Mouse (Mus musculus): ENCODE data around the gene Gpn2.
A peak's percentile ranks its signal among the peaks of the same experiment; 100 is the strongest.

Gene Gpn2

DNA sequence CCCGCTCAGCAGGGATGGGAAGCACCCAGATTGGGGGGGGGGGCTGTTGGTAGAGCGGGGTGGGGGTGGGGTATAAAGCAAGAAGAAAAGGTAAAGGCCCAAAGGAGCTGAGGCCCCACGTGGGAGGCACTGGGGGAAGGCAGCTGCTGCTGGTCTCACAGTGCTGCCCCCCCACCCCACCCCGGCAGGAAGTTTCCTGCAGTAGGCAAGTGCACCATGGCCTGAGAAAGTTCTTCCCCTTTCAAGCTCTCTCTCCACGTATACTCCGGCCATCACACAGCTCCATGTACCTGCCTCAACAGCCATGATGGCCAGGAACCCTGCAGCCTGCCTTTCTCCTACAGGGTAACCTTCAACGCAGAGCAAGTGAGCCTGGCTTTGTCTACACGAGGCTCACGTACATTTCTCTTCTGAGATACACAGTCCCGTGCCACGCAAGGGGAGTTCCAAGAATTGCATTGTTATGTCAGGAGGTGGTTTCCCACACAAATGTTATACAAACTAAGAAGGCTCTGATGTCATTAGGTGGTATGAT is 38.1 kb downstream of the Gpn2 start:
- no peak for DNase-seq (ENCODE audit: low spot score in 2 of 2)

DNA sequence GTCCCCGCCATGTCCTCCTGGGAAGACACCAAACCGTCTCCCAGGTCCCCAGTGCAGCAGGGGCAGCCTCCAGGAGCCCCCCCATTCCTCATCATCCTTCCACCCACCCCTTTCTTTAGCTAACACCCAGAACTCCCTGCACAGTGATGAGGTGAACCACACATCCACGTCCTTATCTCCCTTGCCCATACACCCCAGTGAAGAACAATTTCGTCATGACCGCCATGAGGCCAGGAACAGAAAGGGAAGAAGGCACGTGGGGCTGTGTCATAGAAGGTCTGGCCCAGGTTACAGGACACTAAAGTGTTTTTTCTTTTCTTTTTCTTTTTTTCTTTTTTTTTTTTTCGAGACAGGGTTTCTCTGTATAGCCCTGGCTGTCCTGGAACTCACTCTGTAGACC is 40.7 kb downstream of the Gpn2 start:
- DNase-seq (ENCODE audit: low spot score in 2 of 2): no peak

DNA sequence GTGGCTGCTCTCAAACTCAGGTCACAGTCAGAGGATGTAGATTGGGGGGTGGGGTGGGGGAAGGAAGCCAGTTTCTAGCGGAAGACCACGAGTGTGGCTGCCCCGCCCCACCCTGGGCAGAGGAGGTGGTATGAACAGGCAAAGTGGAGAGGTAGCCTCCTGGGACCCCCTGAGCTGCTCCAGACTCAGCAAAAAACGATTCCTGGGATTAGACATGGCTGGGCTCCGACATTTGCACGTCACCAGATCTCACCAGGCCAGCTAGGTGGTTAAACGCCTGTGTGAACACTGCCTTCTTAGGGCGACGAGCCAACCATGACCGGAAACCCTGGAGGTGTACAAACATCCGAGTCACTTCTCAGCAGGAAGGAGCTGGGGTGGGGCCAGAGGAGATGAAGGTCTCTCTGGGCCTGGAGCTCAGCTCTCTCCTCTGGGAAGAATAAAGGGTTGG is 41.5 kb downstream of the Gpn2 start:
- peak; percentile 40 to 55 for DNase-seq (ENCODE audit: low spot score in 2 of 2)

DNA sequence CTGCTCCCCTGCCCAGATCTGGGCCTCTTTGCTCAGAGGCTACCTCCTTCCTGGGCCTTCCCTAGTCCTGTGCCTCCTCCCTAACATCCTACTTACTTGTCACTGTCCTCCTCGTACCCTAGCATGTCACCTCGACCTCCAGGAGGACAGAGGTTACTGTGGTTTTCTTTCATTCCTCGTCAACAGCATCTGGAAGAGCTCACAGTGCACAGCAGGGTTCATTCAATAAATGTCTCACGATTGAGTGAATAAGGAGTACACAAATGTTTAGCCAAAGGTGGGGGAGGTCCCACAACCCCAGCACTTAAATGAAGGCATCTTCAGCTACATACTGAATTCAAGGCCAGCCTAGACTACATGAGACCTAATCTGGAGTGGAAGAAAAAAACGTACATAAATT is 42.1 kb downstream of the Gpn2 start:
- no peak for DNase-seq (ENCODE audit: low spot score in 2 of 2)

DNA sequence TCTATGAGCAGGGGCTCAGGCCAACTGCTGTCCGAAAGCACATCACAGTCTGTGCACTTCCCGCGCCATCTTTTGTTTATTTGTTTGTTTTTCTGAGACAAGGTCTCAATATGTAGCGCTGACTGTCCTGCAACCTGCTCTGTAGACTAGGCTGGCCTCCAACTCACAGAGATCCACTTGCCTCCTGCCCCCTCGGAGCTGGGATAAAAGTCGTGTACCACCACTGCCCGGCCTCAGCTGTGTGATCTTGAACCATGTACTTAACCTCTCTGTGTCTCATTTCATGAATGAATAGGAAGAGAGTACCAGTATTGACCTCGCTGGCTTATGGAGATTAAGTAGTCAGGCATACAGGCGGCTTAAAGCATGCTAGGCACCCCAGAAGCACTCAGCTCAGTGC is 42.5 kb downstream of the Gpn2 start:
- DNase-seq (ENCODE audit: low spot score in 2 of 2): no peak

DNA sequence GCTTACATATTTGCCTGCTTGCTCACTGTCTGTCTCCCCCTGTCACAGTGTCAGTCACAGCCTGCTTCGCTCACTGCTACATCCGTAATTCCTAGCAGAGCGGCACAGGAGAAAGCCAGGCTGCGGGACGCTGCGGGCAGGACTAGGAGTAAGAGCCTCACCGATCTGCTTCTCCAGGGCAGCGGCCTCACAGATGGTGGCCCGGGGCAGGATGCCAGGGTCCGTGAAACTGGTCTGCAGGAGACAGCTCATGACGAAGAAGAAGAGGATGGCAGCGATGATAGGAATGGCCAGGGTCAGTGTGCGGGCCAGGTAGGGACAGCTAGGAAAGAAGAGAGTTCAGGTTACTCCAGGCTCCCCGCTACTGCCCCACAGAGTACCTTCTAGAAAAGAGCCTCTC is 42.9 kb downstream of the Gpn2 start:
- DNase-seq (ENCODE audit: low spot score in 2 of 2): no peak

DNA sequence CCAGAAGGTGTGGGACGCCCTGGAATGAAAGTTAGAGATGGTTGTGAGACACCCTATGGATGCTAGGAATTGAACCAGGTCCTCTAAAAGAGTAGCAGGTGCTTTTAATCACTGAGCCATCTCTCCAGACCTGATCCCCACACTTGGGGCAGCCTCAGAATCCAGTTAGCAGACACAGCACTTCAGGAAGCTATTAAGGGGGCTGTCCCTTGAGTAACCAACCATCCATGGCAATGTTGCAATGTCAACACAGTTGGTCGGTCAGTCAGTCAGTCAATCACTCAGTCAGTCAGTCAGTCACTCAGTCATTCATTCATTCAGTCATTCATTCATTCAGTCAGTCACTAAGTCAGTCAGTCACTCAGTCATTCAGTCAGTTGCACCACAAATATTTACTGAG is 44.4 kb downstream of the Gpn2 start:
- no peak for DNase-seq (ENCODE audit: low spot score in 2 of 2)

DNA sequence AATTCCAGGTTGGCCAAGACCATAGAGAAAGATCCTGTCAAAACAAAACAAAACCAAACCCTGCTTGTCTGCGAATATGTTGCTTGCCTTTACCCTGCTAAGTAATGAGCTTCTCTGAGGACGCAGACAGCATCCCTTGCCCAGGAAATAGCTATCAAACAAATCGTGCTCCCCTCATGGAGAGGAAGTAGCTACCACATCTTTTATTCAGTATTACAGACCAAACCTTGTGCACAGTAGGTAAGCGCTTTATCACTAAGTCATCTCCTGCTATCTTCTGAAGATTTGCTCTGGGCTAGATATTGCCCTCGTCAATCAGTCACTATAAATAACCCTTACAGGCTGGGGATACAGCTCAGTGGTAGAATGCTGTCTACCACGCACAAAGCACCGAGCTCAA is 45.0 kb downstream of the Gpn2 start:
- DNase-seq (ENCODE audit: low spot score in 2 of 2): no peak

DNA sequence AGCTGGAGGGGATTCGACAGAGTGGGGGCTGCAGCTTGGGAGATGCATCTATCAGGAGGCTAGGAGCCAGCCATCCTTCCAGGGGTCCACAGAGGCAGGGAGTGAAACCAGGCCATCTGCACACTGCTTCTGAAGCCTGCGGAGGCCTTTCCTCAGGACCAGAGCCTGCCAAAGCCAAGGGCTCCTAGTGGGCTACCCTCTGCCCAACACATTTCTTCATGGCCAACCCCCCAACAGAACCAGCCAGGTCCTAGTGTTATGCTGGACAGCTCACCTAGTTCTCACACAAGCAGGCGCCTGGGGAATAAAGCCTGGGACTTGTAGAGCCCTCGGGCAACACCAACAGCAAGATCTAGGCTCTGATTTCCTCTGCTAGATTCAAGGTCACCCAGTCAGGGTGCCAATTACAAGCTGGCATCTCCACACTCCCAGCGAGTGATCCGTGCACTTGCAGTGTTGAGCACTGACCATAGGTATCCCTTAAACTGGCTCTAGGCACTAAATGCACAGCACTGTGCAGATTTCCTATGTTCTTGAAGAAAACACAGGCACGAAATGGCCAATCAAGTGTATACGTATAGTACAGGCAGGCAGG is 46.3 kb downstream of the Gpn2 start:
- DNase-seq (ENCODE audit: low spot score in 2 of 2): no peak

DNA sequence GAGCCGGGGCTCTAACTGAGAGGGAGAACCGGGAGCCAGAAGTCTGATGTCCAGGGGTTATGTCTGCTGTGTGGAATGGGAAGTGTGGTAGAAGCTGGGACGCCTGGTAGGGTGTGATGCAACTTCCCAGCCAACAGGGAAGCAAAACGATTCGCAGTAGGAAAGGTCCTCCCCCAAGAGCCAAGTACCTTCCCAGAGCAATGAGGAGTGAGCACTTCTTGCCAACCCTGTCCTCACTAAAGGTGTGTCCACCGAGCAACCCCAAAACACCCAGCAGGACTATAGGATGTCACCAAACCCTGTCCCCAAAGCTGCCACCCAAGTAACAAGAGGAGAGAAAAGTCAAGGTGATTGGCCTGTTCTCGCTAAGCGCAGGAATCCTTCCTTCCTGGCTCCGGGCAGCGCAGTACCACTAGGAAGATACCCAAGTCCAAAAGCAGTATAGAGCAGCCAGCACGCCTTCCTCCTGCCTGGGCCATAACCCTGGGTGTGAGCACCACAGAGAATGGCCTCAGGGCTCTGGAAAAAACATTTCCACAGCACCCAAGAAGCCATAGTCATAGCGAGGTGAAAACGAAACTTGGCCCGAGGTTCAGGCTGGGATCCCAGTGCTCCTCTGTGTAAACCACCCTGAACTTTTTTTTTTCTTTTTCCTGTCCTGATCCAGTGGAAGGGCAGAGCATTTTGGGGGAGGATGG is 47.1 kb downstream of the Gpn2 start:
- no peak for DNase-seq (ENCODE audit: low spot score in 2 of 2)

DNA sequence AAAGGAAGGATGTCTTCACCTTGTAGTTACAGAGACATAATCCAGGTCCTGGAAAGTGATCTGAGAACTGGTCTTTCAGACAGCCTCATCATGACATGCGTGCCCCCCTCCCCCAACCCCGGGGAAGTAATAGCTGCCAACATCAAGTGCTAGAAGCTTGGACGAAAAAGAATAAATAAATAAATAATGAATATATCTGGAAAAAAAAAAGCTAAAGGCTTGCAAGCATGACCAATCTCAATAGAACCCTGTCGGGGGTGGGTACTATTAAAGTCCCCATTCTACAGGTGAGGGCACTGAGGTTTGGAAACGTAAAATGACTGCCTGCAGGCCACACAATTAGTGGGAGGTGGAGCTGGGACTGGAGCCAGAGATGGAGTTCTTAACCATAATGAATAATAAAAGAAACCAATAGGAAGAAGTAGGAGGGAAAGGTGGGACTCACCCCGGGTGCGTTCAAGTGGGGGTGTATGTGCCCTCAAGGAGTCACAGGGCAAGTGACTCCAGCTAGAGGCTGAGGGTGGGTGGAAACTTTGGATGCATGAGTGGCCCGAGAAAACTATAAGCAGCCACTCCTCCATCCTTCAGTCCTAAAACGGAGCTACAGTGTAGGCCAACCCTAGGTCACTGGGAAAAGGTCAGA is 47.7 kb downstream of the Gpn2 start:
- DNase-seq (ENCODE audit: low spot score in 2 of 2): no peak

DNA sequence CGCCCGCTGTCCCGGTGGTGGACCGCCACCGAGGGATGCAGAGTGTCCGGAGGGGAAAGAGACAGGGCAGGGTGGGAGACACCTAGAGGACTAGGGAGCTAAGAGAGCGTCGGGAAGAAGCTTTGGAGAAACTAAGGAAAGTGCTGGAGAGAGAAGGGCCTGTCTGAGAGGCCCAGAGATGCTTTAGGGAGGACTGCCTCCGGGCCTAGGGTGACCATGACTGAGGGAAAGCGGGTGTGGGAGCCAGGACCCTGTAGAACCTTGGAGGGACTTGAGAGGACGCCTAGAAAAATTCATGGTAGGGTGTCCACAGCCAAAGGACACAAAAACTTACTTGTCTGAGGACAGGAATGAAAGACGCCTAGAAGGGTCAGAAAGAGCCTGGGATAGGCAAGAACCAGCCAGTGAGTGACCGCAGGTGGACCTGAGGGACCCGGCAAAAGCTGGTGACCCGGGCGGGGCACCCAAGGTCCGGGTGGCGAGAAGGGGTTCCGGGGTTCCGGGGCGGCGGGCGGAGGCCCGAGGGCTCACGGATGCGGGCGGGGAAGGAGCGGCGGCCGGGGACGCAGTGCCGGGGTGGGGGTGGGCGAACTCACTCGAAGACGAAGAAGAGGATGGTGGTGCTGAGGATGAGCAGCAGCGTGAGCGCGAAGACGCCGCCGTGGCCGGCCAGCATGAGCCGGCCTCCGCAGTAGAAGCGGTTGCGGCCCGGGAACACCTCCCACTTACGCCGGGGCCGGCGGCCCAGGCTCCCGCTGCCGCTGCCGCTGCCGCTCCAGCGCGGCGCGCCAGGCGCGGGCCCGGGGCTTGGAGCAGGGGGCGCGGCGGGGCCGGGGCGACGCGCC is 48.5 kb downstream of the Gpn2 start:
- peak in 1 of 2 experiments; percentile 26 for DNase-seq (ENCODE audit: low spot score in 2 of 2)

DNA sequence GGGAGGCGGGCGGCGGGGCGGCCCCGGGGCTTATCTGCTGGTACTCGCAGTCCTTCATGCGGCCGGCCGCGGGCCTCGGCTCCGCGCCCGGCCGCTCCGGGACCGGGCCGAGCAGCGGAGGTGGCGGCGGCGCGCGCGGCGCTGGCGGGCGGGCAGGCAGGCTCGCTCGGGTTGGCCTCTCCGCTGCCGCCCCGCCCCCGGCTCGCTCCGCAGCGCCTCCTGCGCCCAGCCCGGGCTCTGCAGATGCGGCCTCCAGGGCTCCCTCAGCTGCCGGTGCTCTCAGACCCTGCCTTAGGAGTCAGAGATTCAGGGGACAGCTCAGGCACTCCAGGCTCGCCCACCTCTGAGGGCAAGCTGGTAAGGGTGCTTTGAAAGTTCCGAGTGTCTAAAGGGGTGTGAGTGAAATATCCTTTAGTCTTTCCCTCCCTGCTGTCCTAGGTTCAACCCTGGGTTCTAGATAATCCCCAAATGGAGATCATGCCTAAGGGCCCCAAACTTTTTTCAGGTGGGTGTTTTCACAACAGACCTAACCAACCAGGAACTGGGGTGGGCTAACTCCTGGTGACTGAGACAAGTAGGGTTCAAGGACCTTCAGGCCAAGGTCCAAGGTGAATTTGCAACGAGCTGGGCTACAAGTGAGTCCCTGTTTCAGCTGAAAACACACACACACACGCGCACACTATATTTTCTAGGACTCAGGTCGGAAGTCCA is 49.3 kb downstream of the Gpn2 start:
- peak; percentile 87 to 91 for DNase-seq (ENCODE audit: low spot score in 2 of 2)

DNA sequence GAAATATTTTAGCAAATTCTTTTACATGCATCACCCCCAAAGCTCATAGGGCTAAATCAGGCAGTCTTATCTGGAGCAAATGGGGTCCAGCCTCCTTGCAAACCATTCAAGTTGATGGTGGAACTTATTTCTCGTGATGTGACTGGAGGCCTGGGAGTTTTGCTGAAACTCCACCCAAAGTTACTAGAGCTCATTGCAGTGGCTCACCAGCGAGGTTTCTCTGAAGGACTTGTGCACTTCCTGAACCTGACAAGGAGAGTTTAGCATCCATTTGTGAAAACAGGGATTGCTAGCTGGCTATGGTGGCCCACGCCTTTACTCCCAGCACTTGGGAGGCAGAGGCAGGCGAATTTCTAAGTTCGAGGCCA is 49.9 kb downstream of the Gpn2 start:
- DNase-seq (ENCODE audit: low spot score in 2 of 2): no peak
